Mouse (Mus musculus): ENCODE measurements around the gene Sox2. TPM values are rescaled to one million over a fixed set of nuclear protein-coding genes. Genes with fewer than 3 reads are reported as not detected.

Gene Sox2
- polyA plus RNA-seq, 1 experiment from 2014 or later, result 77.0 TPM

DNA sequence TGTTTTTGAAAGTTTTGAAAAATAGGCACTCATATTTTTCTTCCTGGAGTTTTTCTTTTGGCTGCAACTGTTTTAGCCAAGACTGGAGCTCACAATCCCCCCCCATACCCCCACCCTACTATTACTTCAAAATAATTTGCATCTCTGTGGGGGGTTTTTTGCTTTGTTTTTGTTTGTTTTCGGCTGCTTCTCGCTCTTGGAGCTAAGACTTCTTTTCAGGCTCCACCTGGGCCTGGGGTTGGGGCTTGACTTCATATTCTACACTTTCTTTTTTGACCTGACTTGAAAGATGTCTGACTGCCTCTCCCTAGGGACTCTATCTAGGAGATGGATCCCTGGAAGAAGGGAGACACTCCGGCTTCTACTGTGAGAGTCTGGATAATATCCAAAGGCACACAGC lies 5.9 kb downstream of the Sox2 start:
- Histone ChIP-seq H3K9me3 (no peaks in the 10 kb centered on the region), H3K4me2 (peak overlapping the region; percentile 67), H3K36me3 (replicated peaks) (peaks cover 3% of the 10 kb centered on the region), H3K27ac (peak overlapping the region; percentile 96), H3K4me1 (peaks cover 56% of the 10 kb centered on the region), H3K9ac (peak overlapping the region; percentile 84), H3K4me3 (replicated peaks) (peak overlapping the region; percentile 90), H3K27me3 (peaks cover 8% of the 10 kb centered on the region; the same call in 1 of the 2 replicates)
- 4% methylated on average over 3 of the region's 3 CpGs for WGBS
- ATAC-seq (ENCODE audit: low FRiP score), result no peak

DNA sequence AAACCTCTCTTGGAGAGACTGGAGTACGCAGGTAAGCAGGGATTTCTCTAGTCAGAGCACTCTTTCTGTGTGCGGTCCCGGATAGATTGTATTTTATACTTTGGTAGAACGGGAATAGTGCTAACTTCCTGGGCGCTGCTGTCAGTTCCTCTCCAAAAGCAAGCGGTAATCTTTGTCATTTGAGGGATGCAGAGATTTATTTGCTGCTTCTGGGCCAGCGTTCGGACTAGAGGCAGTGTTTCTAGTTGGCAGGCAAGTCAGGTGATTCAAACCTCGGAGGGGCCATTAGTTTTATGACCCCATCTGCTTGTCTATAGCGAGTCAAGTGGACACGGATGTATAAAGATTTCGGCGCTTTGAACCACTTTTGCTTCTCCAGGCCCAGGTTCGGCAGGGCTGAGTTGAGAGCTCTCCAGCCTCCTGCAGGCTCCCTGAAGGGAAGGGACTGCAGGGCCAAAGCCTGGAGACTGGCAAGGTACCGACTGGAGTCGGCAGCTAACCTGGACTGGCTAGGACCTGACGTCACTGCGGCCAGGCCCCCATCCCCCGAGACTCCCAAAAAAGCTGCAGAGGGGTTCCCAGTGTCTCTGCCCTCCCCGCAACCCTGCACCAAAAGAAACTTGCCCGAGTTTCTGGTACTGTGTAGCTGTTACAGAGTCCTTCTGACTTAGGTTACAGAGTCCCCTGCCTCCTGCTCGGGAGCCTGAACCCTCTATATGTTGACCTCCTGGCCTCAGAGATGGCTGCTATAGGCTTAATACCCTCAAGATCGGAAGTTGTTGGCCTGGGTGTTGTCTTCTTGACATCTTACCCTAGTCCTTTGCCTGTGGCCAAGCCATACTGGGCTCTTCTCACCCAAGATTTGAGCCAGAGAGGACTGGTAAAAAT lies 6.9 kb downstream of the Sox2 start:
- ATAC-seq (ENCODE audit: low FRiP score), result no peak
- Histone ChIP-seq H3K4me2 (peak overlapping the region; percentile 67), H3K27ac (peak overlapping the region; percentile 96), H3K36me3 (replicated peaks) (peaks cover 3% of the 10 kb centered on the region), H3K9me3 (no peaks in the 10 kb centered on the region), H3K27me3 (peaks cover 8% of the 10 kb centered on the region; the same call in 1 of the 2 replicates), H3K9ac (peak overlapping the region; percentile 84), H3K4me3 (replicated peaks) (peak overlapping the region; percentile 90), H3K4me1 (peaks cover 64% of the 10 kb centered on the region)
- 8% methylated on average over 23 of the region's 23 CpGs for WGBS

DNA sequence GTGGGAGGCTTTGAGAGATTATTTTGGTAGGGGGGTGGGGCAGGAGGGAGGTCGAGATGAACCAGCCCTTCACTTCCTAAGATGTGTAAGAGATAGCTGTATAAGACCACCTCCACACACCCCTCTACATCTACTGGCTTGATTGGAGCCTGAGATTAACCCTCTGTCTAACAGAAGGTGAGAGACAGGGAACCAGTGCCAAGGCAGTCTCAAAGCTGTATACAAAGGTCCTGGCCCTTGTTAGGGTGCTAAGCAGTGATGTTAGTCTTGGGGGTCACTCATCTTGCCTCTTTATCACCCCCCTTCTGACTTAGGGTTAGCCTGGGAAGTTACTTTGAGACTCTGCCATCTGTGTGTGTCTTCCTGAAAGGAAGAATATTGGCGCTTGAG lies 7.5 kb downstream of the Sox2 start:
- ATAC-seq (ENCODE audit: low FRiP score), result no peak
- Histone ChIP-seq H3K36me3 (replicated peaks) (peaks cover under 1% of the 10 kb centered on the region; the same call in 1 of the 2 replicates), H3K27ac (peak overlapping the region; percentile 96), H3K4me2 (peak overlapping the region; percentile 67), H3K9ac (peak overlapping the region; percentile 84), H3K9me3 (no peaks in the 10 kb centered on the region), H3K27me3 (peaks cover 8% of the 10 kb centered on the region; the same call in 1 of the 2 replicates), H3K4me1 (peaks cover 69% of the 10 kb centered on the region), H3K4me3 (replicated peaks) (peak overlapping the region; percentile 90)
- 39% methylated on average over 2 of the region's 2 CpGs for WGBS

DNA sequence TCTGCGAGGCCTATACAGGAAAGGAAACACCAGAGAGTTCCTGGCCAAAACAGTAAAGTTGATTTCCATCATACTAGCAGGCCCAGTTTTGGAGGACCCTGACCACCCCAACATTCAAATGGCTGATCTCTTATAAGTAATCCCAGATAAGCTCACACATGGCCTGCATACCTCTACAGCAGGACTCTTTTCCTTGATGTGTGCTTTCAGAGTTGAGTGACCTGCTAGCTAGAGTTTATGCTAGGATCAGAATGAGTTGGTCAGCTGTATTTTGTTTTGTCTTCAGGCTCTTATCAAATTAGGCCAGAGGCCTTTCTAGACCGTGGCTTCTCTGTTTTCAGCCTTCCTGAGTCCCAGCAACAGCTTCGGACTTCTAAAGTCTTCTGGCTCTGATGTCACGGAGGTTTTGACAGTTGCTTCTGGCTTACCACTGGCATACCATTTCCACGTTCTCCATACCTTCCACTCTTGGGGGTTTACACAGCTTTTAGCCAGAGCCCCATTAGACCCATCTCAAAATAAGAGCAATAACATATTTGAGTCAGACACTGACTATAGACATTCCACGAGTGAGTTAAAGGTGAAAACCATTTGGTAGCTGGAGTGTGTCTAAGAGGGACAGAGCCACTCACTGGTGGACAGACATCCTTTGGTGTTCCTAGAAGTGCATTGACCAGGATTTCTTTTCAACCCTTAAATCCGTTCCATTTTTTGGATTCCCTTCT lies 8.2 kb downstream of the Sox2 start:
- no peak for ATAC-seq (ENCODE audit: low FRiP score)
- Histone ChIP-seq H3K9ac (peak overlapping the region; percentile 84), H3K4me3 (replicated peaks) (peak overlapping the region; percentile 90), H3K4me1 (peaks cover 76% of the 10 kb centered on the region), H3K36me3 (replicated peaks) (no peaks in the 10 kb centered on the region; the same call in 1 of the 2 replicates), H3K4me2 (peak overlapping the region; percentile 67), H3K27me3 (peaks cover 8% of the 10 kb centered on the region; the same call in 1 of the 2 replicates), H3K9me3 (no peaks in the 10 kb centered on the region), H3K27ac (peak overlapping the region; percentile 96)
- WGBS, result 35% methylated on average over 7 of the region's 7 CpGs

DNA sequence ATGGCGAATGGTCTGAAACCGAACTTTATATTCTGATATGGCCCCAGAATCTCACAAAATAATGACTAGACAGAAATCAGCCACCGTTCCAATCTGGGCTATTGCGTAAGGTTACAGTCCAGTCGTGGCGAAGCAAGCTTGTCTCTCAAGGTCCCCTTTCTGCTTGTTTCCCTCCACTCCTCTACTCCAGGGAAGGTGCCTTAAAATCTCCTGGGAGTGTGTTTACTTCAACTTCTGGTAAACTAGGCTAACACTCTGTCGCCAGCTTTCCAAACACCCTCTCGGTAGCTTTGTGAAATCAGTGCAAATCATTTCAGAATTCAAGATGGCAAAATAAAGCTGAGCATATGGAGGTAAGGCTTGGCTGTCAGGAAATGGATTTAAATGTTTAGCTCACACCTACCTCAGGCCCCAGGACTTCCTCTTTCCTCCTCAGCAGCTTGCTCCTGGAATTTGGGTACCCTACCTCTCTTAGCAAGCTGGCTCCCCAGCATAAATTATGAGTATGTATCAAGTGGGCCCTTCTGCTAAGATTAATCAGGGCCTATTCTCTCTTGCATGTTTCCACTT lies 8.8 kb downstream of the Sox2 start:
- Histone ChIP-seq H3K4me3 (replicated peaks) (peak overlapping the region; percentile 90), H3K9ac (peak overlapping the region; percentile 84), H3K9me3 (no peaks in the 10 kb centered on the region), H3K27ac (peak overlapping the region; percentile 96), H3K27me3 (peaks cover 8% of the 10 kb centered on the region; the same call in 1 of the 2 replicates), H3K4me1 (peaks cover 82% of the 10 kb centered on the region), H3K4me2 (peak overlapping the region; percentile 67), H3K36me3 (replicated peaks) (no peaks in the 10 kb centered on the region; the same call in 1 of the 2 replicates)
- 33% methylated on average over 8 of the region's 8 CpGs for WGBS
- no peak for ATAC-seq (ENCODE audit: low FRiP score)

DNA sequence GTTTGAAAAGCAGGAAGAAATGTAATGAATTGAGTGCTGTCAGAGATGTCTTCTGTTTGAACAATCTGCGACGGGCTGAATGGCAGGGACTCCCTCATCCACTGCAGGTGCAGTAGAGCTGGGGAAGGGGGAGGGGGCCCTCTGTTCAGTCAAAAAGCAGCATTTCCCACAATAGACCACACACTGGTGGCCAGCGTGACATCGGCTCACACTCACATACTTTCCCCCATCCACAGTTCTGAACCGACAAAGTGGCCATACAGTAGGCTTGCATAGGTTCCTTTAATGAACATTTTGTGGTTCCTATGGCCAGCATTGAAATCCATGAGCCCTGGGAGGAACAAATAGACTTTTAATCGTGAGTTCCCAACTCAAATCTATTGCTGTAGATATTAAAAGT lies 9.7 kb downstream of the Sox2 start:
- ATAC-seq (ENCODE audit: low FRiP score), result peak; percentile 60
- Histone ChIP-seq H3K4me1 (peaks cover 90% of the 10 kb centered on the region), H3K9ac (peak overlapping the region; percentile 62), H3K4me3 (replicated peaks) (peak overlapping the region; percentile 38), H3K27me3 (peaks cover 8% of the 10 kb centered on the region; the same call in 1 of the 2 replicates), H3K9me3 (no peaks in the 10 kb centered on the region), H3K4me2 (peak overlapping the region; percentile 67), H3K36me3 (replicated peaks) (no peaks in the 10 kb centered on the region; the same call in 1 of the 2 replicates), H3K27ac (peak overlapping the region; percentile 96)
- WGBS, result 0% methylated on average over 6 of the region's 6 CpGs

DNA sequence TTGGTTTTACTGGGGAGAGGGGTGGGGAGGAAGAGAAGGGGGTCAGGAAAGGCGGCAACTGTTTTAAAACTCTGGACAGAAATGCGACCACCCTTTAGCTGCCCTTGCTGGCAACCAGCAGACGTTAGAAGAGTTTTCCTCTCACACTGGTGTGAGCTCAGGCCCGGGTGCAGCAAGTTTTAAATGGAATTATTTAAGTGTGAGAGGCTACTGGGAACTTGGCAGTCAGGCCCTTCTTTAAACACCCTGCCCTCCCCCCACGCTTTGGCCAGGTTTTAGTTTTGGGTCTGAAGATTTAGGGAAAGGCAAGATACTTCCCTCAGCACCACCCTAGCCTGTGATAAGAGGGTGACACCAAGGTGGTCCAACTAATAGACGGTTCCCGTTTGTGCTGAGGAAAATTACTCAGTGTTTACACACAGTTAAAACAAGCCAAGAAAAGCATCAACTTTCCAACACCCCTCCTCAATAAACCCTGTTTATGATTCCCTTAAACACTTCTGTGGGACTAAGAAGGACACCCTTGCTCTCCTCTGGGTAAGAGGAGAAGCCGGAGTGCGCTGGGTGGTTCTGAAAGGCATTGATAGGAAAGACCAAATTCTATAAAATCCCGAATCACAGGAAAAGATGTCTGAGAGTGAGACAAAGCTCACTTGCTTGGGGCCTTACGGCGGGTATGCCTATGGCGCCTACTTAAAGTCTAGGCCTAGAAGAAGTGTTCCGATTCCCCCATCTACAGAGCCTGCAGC lies 10.5 kb downstream of the Sox2 start:
- Histone ChIP-seq H3K9ac (peak overlapping the region; percentile 62), H3K4me3 (replicated peaks) (peak overlapping the region; percentile 38), H3K27ac (peak overlapping the region; percentile 96), H3K36me3 (replicated peaks) (no peaks in the 10 kb centered on the region; the same call in 1 of the 2 replicates), H3K4me1 (peaks cover 94% of the 10 kb centered on the region), H3K4me2 (peak overlapping the region; percentile 67), H3K27me3 (peaks cover 8% of the 10 kb centered on the region; the same call in 1 of the 2 replicates), H3K9me3 (no peaks in the 10 kb centered on the region)
- ATAC-seq (ENCODE audit: low FRiP score), result no peak
- WGBS, result 3% methylated on average over 14 of the region's 14 CpGs

DNA sequence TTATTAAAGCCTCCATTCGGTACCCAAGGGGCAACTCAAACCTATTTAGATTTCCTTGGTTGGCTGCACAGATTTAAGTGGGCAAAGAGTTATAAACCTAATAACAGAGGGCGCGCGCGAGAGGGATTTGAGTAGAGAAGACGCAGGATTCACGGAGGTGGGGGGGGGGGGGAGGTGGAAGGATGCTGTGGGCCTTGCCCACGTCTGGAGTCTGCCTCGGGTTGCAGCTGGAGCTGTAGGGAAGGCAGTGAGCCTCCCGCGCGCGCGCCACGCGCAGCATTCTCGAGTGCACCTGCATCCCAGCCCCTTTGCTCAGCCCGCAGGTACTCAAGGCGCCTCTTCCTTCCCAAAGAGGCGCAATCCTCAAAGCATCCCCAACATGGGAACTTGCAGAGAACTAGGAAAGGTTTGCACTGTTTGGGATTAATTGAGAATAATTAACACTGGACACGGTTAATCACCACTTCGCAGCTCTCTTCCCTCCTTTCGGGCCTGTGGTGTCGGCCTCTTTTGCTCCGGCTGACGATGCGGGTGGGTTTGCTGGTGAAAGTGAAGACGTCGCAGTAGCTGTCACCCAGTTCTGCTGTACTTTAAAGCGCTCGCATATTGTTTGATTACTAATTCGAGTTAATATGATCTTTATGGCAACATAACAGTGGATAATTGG lies 11.3 kb downstream of the Sox2 start:
- Histone ChIP-seq H3K4me1 (peaks cover 94% of the 10 kb centered on the region), H3K27ac (peak overlapping the region; percentile 96), H3K4me2 (peak overlapping the region; percentile 67), H3K9me3 (no peaks in the 10 kb centered on the region), H3K27me3 (peaks cover 13% of the 10 kb centered on the region; the same call in 1 of the 2 replicates), H3K9ac (peak overlapping the region; percentile 62), H3K4me3 (replicated peaks) (peak overlapping the region; percentile 38), H3K36me3 (replicated peaks) (no peaks in the 10 kb centered on the region; the same call in 1 of the 2 replicates)
- ATAC-seq (ENCODE audit: low FRiP score), result peak; percentile 3; the same call in 1 of the 2 replicates
- WGBS, result under 1% methylated on average over 32 of the region's 32 CpGs

DNA sequence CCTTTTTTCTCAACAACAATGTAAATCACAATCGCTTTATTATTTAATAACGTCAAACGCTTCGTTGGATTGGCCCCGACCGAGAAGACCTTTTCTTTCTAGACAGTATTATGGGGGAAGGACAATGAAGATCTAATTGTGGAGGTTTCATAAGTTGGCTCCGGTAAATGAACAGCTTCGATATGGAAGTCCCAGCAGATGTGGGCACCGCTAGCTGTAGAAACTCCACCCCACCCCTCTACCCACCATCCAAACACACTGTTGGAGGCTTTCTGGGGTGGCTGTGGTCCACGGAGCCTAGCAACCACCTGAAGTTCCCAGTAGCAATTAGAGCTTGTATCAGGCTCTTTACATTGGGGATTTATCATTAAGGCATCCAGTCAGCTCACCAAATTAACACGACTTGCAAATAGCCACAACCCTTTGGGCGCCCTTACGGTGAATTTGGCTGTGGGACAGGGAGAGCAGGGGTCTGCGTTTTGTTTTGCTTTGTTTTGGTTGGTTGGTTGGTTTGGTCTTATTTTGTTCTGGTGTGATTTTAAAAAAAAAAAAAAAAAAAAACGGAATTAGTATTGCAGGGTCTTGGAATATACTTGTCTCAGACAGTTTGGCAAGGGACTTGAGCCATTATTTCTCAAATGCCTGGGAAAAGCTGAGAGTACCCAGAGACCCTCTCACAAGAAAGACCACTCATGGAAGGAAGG lies 12.0 kb downstream of the Sox2 start:
- 1% methylated on average over 15 of the region's 15 CpGs for WGBS
- H3K4me2 ChIP-seq, result peak overlapping the region; percentile 67
- no peaks in the 10 kb centered on the region; the same call in 1 of the 2 replicates for H3K36me3 ChIP-seq (replicated peaks)
- no peak; the same call in 1 of the 2 replicates for ATAC-seq (ENCODE audit: low FRiP score)
- H3K27me3 ChIP-seq, result peaks cover 14% of the 10 kb centered on the region; the same call in 1 of the 2 replicates
- peaks cover 94% of the 10 kb centered on the region for H3K4me1 ChIP-seq
- H3K9ac ChIP-seq, result peak overlapping the region; percentile 77
- H3K27ac ChIP-seq, result peak overlapping the region; percentile 96
- H3K4me3 ChIP-seq (replicated peaks), result peak overlapping the region; percentile 38
- H3K9me3 ChIP-seq, result no peaks in the 10 kb centered on the region

DNA sequence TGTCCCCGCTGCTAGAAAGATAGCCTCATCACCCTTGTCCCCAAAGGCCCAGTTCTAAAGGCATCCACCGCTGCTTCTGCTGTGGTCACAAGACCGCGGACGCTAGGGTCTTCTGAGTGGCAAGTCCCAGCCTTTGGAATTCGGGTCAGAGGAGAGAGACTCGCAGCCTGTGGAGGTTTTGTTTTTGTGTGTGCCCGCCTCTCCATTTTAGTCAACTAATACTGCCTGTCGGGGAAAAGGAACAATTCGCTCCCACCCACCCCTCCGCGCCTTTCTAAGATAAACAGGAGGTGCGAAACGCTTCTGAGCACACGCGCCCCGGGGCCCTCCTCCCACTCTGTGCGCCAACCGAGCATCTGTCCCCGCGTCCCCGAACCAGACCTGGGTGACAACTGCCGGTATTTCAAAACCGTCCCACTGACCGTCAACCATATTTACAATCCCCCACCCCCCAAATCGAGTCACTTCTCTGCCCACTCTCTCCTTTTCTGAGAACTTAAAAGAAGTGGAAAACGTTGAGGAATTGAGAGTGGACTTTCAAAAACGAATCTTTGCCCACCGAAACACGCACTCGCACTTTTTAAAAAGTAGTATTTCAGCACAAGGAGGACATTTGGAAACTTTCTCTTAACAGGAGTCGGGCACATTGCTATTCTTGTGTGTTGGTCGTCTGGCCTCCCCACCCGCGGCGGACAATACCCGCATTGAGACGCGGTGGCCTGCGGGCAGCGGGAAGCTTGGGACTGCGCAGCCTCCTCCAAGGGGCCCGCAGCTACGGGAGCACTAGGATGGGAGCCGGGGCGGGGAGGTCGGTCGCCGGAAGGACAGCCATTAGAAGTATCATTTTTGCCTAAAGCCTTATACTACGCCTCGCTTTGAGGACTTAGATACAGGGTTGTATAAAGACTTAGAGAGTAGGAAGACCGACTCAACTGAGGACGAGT lies 12.8 kb downstream of the Sox2 start:
- no peaks in the 10 kb centered on the region for H3K9me3 ChIP-seq
- H3K4me3 ChIP-seq (replicated peaks), result peak overlapping the region; percentile 38
- WGBS, result under 1% methylated on average over 53 of the region's 53 CpGs
- H3K4me2 ChIP-seq, result peak overlapping the region; percentile 67
- H3K4me1 ChIP-seq, result peaks cover 91% of the 10 kb centered on the region
- H3K36me3 ChIP-seq (replicated peaks), result no peaks in the 10 kb centered on the region
- no peak for ATAC-seq (ENCODE audit: low FRiP score)
- H3K27me3 ChIP-seq, result peaks cover 11% of the 10 kb centered on the region; the same call in 1 of the 2 replicates
- peak overlapping the region; percentile 77 for H3K9ac ChIP-seq
- peak overlapping the region; percentile 96 for H3K27ac ChIP-seq

Data from forebrain, embryonic 12.5 days (tissue).